Comparison of ENCODE assay signal across 26 mouse cellular contexts in the genomic region with DNA sequence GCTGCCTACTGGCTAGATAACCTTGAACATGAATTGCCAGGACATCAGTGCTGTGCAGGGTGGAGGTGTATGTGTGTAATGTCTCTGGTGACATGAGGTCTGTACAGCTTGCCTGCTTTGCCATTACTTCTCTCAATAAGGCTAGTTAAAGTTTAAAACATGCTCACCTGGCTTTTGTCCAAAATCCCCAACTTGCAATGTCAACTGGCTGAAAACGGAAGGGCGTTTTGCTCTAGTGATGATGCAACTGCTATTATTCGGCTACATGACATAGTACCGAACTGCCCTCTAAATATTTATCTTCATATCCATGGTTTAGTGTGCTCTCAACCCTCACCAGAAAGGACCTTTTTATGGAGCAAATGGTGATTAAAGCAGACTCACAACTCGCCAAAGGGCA.
DNase-seq lines count a peak whose midpoint lies in the region; ATAC-seq lines count a peak whose summit lies in the region.
"Had no signal": no experiment of that assay in that cellular context is flagged by ENCODE, and none has a peak within 500 bp of the region (broad histone marks: within the 10 kb centered on the region; RNA-seq: fewer than 3 reads in every experiment).

No protein-coding gene starts in this region.

- H3K27ac ChIP-seq in liver, embryonic 15.5 days (replicated peaks) = no peak overlapping the region
- H3K27ac ChIP-seq in liver, embryonic 12.5 days = no peak overlapping the region
- H3K27ac ChIP-seq: embryonic facial prominence, embryonic 12.5 days; gastrocnemius, adult 2 months; heart, embryonic 15.5 days; hindbrain, embryonic 13.5 days; kidney, postnatal 0 days; liver, embryonic 13.5 days; midbrain, embryonic 10.5 days; stomach, embryonic 15.5 days had no signal

- no peaks in the 10 kb centered on the region for H3K9me3 ChIP-seq in liver, embryonic 15.5 days (replicated peaks)
- no peaks in the 10 kb centered on the region for H3K9me3 ChIP-seq in liver, embryonic 12.5 days (replicated peaks)
- H3K9me3 ChIP-seq: embryonic facial prominence, embryonic 12.5 days; heart, embryonic 15.5 days; hindbrain, embryonic 13.5 days; liver, embryonic 13.5 days; midbrain, embryonic 10.5 days; stomach, embryonic 15.5 days had no signal

- no peak overlapping the region for H3K9ac ChIP-seq in liver, embryonic 15.5 days
- no peak overlapping the region for H3K9ac ChIP-seq in liver, embryonic 12.5 days
- H3K9ac ChIP-seq: embryonic facial prominence, embryonic 12.5 days; heart, embryonic 15.5 days; hindbrain, embryonic 13.5 days; liver, embryonic 13.5 days; stomach, embryonic 15.5 days had no signal

- peak; percentile 7 for DNase-seq in kidney, adult 18-20 months
- no peak for DNase-seq in kidney, postnatal 4 days
- peak; percentile 7 for DNase-seq in urinary bladder, postnatal 14 days (ENCODE audit: low spot score)
- DNase-seq in urinary bladder, postnatal 36 days (ENCODE audit: low spot score in 2 of 2) = no peak
- no peak for DNase-seq in thymus, postnatal 25 days
- DNase-seq: adrenal gland, adult 2 months; B cell, adult 2 months; cerebellum, adult 2 months; cerebellum, postnatal 25 days; gastrocnemius, adult 2 months; heart, postnatal 36 days; liver, embryonic 13.5 days; right cerebral cortex, adult 18-20 months; right cerebral cortex, postnatal 4 days; thymus, postnatal 36 days had no signal

- no peaks in the 10 kb centered on the region for H3K36me3 ChIP-seq in liver, embryonic 15.5 days (replicated peaks)
- H3K36me3 ChIP-seq in liver, embryonic 12.5 days = no peaks in the 10 kb centered on the region
- H3K36me3 ChIP-seq: embryonic facial prominence, embryonic 12.5 days; G1E; heart, embryonic 15.5 days; hindbrain, embryonic 13.5 days; liver, embryonic 13.5 days; midbrain, embryonic 10.5 days; stomach, embryonic 15.5 days had no signal

- H3K4me3 ChIP-seq in liver, embryonic 15.5 days (replicated peaks) = no peak overlapping the region
- no peak overlapping the region for H3K4me3 ChIP-seq in liver, embryonic 12.5 days
- H3K4me3 ChIP-seq: embryonic facial prominence, embryonic 12.5 days; gastrocnemius, adult 2 months; heart, embryonic 15.5 days; hindbrain, embryonic 13.5 days; liver, embryonic 13.5 days; midbrain, embryonic 10.5 days; stomach, embryonic 15.5 days had no signal

- 57% methylated on average over 5 of the region's 5 CpGs for WGBS in liver, embryonic 15.5 days (ENCODE audit: insufficient replicate concordance)
- 69% methylated on average over 5 of the region's 5 CpGs for WGBS in liver, embryonic 12.5 days (ENCODE audit: insufficient replicate concordance)

- no peaks in the 10 kb centered on the region for H3K4me1 ChIP-seq in liver, embryonic 15.5 days (replicated peaks)
- no peaks in the 10 kb centered on the region for H3K4me1 ChIP-seq in liver, embryonic 12.5 days
- H3K4me1 ChIP-seq: embryonic facial prominence, embryonic 12.5 days; heart, embryonic 15.5 days; hindbrain, embryonic 13.5 days; liver, embryonic 13.5 days; midbrain, embryonic 10.5 days; stomach, embryonic 15.5 days had no signal

- ATAC-seq in liver, embryonic 15.5 days (ENCODE audit: insufficient read depth) = 0 out of 2 replicates have a peak, but pooled peaks have one; percentile 22
- no peak for ATAC-seq in liver, embryonic 12.5 days
- ATAC-seq: Patski had no signal

- H3K27me3 ChIP-seq in liver, embryonic 15.5 days = no peaks in the 10 kb centered on the region
- no peaks in the 10 kb centered on the region for H3K27me3 ChIP-seq in liver, embryonic 12.5 days (replicated peaks)
- H3K27me3 ChIP-seq: CH12.LX; embryonic facial prominence, embryonic 12.5 days; heart, embryonic 15.5 days; hindbrain, embryonic 13.5 days; liver, embryonic 13.5 days; stomach, embryonic 15.5 days had no signal

- no peak overlapping the region for H3K4me2 ChIP-seq in liver, embryonic 15.5 days
- H3K4me2 ChIP-seq in liver, embryonic 12.5 days = no peak overlapping the region
- H3K4me2 ChIP-seq: embryonic facial prominence, embryonic 12.5 days; heart, embryonic 15.5 days; hindbrain, embryonic 13.5 days; liver, embryonic 13.5 days; stomach, embryonic 15.5 days had no signal

Comparison
In these comparisons a context has a peak if more than half of its experiments do, and no peak if none do; other contexts are left out.
1. DNase-seq: peak in kidney, adult 18-20 months (single experiment) and urinary bladder, postnatal 14 days (single experiment); none in kidney, postnatal 4 days (0 of 2), urinary bladder, postnatal 36 days (0 of 2) and thymus, postnatal 25 days (single experiment).